Mouse (Mus musculus): ENCODE results near the gene Sgip1. TPM values are rescaled to one million over a fixed set of nuclear protein-coding genes. Genes with fewer than 3 reads are reported as not detected.
A peak's percentile ranks its signal among the peaks of the same experiment; 100 is the strongest.

The Sgip1 gene
- polyA plus RNA-seq, 1 experiment from 2014 or later = 3.2 TPM

DNA sequence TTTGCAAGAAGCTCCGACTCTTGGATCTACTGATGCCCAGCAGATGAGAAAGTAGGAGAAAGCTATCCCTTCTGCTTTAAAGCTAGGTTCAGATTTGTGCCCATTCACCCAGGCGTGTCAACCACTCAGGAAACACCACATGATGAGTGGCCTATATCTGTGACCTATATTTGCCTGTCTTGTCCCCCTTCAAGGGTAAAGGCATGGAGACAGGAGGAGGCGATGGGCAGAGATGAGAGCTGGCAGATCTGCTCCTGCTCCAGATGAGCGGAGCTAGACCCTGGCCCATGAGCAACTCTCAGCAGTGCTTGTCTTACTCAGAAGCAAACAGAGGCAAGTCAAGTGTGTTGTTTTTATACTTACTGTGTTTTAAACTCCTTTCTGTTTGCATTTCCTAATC, 269.6 kb downstream of the Sgip1 start:
- H3K4me2 ChIP-seq = no peak overlapping the region
- H3K9me3 ChIP-seq (replicated peaks; ENCODE audit: control insufficient read depth, low read length) = no peaks in the 10 kb centered on the region
- no peak overlapping the region for H3K9ac ChIP-seq (ENCODE audit: low read depth, low read length)
- H3K4me3 ChIP-seq (ENCODE audit: low read depth, low read length) = no peak overlapping the region
- no peaks in the 10 kb centered on the region for H3K27me3 ChIP-seq (ENCODE audit: control insufficient read depth, insufficient read depth, low read length)
- no peak for ATAC-seq (replicated peaks; ENCODE audit: insufficient number of reproducible peaks, low FRiP score, low TSS enrichment)
- H3K36me3 ChIP-seq (ENCODE audit: control insufficient read depth, insufficient read depth, low read length) = no peaks in the 10 kb centered on the region
- 81% methylated on average over 4 of the region's 4 CpGs for WGBS (ENCODE audit: insufficient replicate concordance)
- H3K4me1 ChIP-seq (ENCODE audit: control insufficient read depth, insufficient read depth, low read length) = peaks cover 7% of the 10 kb centered on the region
- H3K27ac ChIP-seq (ENCODE audit: low read depth, low read length) = no peak overlapping the region

DNA sequence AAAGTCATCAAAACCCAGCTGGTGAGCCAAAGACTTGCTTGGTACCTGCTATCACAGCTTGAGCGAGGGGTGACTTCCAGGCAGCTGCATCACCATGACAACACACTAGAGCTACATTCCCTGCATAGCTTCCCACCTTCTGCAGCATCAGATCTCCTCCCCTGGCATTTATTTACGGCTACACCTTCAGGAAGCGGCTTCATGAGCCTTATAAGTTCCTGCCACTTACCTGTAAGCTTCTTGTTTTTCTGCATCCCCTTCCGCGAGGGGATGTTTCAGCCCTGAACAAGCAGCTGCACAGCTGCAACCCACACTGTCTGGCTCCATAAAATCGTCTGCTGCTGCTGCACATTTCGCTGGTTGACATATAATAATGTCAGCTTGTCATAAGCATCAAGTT, 270.7 kb downstream of the Sgip1 start:
- Histone ChIP-seq H3K27me3 (ENCODE audit: control insufficient read depth, insufficient read depth, low read length) (no peaks in the 10 kb centered on the region), H3K36me3 (ENCODE audit: control insufficient read depth, insufficient read depth, low read length) (no peaks in the 10 kb centered on the region), H3K9me3 (replicated peaks; ENCODE audit: control insufficient read depth, low read length) (no peaks in the 10 kb centered on the region), H3K4me2 (no peak overlapping the region), H3K4me3 (ENCODE audit: low read depth, low read length) (no peak overlapping the region), H3K27ac (ENCODE audit: low read depth, low read length) (no peak overlapping the region), H3K4me1 (ENCODE audit: control insufficient read depth, insufficient read depth, low read length) (peaks cover 7% of the 10 kb centered on the region), H3K9ac (ENCODE audit: low read depth, low read length) (no peak overlapping the region)
- WGBS (ENCODE audit: insufficient replicate concordance) = 35% methylated on average over 7 of the region's 7 CpGs
- ATAC-seq (replicated peaks; ENCODE audit: insufficient number of reproducible peaks, low FRiP score, low TSS enrichment) = no peak

- H3K4me2 ChIP-seq = peak overlapping the region; percentile 29
- H3K36me3 ChIP-seq (ENCODE audit: control insufficient read depth, insufficient read depth, low read length) = no peaks in the 10 kb centered on the region
- WGBS (ENCODE audit: insufficient replicate concordance) = 7% methylated on average over 4 of the region's 4 CpGs
- H3K9ac ChIP-seq (ENCODE audit: low read depth, low read length) = no peak overlapping the region
- no peaks in the 10 kb centered on the region for H3K9me3 ChIP-seq (replicated peaks; ENCODE audit: control insufficient read depth, low read length)
- ATAC-seq (replicated peaks; ENCODE audit: insufficient number of reproducible peaks, low FRiP score, low TSS enrichment) = no peak
- H3K4me3 ChIP-seq (ENCODE audit: low read depth, low read length) = no peak overlapping the region
- peaks cover 4% of the 10 kb centered on the region for H3K4me1 ChIP-seq (ENCODE audit: control insufficient read depth, insufficient read depth, low read length)
- no peak overlapping the region for H3K27ac ChIP-seq (ENCODE audit: low read depth, low read length)
- H3K27me3 ChIP-seq (ENCODE audit: control insufficient read depth, insufficient read depth, low read length) = no peaks in the 10 kb centered on the region
These were observed 272.4 kb downstream of the Sgip1 start for GRCm38 (mm10) chr4:103013490-103013889.

Other genes starting within 250 kb of the Sgip1 start
- gene Tctex1d1, start 237.3 kb downstream of the Sgip1 start, polyA plus RNA-seq (2014; fragmentation: Nextera tagmentation; extraction: Ambion mirVana) = not detected in 2 replicates

All from heart, embryonic 11.5 days (tissue).